Mouse (Mus musculus) retina, postnatal 7 days (tissue): Measurements from ENCODE around the gene Ankrd36.

Experiments used
- DNase-seq: peaks from one replicate; pipeline ENCODE4 v3.0.0-alpha.2; 2012; ENCODE audit warnings: low read depth, low spot score

The Ankrd36 gene

DNA sequence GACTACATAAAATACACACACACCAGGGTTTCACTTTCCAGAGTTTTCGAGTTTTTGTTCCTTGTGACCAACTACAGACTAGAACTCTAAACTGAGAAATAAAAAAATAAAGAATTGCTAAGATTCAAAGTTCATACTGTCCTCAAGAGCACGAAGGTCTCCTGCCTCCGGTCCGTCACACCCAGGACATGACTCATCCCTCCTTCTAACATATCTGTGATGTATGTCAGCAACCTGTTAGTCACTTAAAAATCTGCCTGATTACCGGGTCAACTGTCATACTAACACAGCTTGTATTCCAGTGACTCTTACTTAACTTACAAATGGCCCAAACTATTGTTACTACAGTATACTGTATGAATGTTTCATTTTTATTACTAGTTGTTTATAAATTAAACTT lies 167.7 kb downstream of the Ankrd36 start:
- no peak for DNase-seq
